Mouse (Mus musculus): ENCODE measurements around the gene Hexa. TPM values are rescaled to one million over a fixed set of nuclear protein-coding genes. Genes with fewer than 3 reads are reported as not detected.

Gene Hexa
- polyA plus RNA-seq, 1 experiment from 2014 or later, result 76.8 TPM

- Histone ChIP-seq H3K9me3 (no peaks in the 10 kb centered on the region), H3K4me1 (0 out of 2 replicates have a peak, but pooled peaks cover under 1% of the 10 kb centered on the region), H3K27me3 (no peaks in the 10 kb centered on the region), H3K36me3 (no peaks in the 10 kb centered on the region), H3K9ac (no peak overlapping the region), H3K27ac (no peak overlapping the region), H3K4me3 (no peak overlapping the region), H3K4me2 (replicated peaks) (no peak overlapping the region)
- WGBS, result 55% methylated on average over 4 of the region's 4 CpGs
- ATAC-seq (ENCODE audit: low FRiP score, low read depth), result no peak
Measured at GRCm38 (mm10) chr9:59533889-59534288, 5.5 kb upstream of the Hexa start.

GRCm38 (mm10) chr9:59537651-59538050 is 1.7 kb upstream of the Hexa start:
- Histone ChIP-seq H3K27me3 (no peaks in the 10 kb centered on the region), H3K4me3 (no peak overlapping the region), H3K27ac (no peak overlapping the region), H3K9me3 (no peaks in the 10 kb centered on the region), H3K4me2 (replicated peaks) (no peak overlapping the region), H3K9ac (no peak overlapping the region), H3K36me3 (no peaks in the 10 kb centered on the region), H3K4me1 (peaks cover 19% of the 10 kb centered on the region)
- WGBS, result 84% methylated on average over 3 of the region's 3 CpGs
- ATAC-seq (ENCODE audit: low FRiP score, low read depth), result no peak

DNA sequence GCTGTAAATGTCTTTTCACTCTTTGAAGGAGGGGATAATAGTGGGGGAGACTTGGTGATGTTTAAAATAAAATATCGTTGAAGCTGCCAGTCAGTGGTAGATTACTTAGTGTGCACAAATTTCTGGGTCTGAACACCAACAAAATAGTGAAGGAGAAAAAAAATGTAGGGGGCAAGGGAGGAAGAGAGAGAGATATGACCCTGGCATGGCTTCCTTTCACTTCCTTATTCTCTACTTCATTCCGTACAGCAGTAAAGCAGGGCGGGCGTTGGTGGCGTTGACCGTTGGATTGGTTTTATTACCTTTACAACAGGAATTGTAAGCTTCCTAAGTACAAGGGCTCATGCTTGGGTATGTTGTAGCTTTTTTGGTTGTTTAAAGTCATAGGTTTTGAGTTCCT is 2.3 kb downstream of the Hexa start:
- Histone ChIP-seq H3K4me2 (replicated peaks) (no peak overlapping the region), H3K27me3 (no peaks in the 10 kb centered on the region), H3K4me3 (no peak overlapping the region), H3K4me1 (peaks cover 19% of the 10 kb centered on the region), H3K9me3 (no peaks in the 10 kb centered on the region), H3K9ac (no peak overlapping the region), H3K36me3 (no peaks in the 10 kb centered on the region; the same call in 1 of the 2 replicates), H3K27ac (no peak overlapping the region)
- no peak for ATAC-seq (ENCODE audit: low FRiP score, low read depth)
- WGBS, result 87% methylated on average over 6 of the region's 6 CpGs

GRCm38 (mm10) chr9:59542766-59543324 is 3.5 kb downstream of the Hexa start:
- H3K36me3 ChIP-seq, result no peaks in the 10 kb centered on the region; the same call in 1 of the 2 replicates
- no peaks in the 10 kb centered on the region for H3K9me3 ChIP-seq
- no peak overlapping the region for H3K9ac ChIP-seq
- no peak overlapping the region for H3K4me3 ChIP-seq
- no peaks in the 10 kb centered on the region for H3K27me3 ChIP-seq
- no peak overlapping the region for H3K27ac ChIP-seq
- no peak for ATAC-seq (ENCODE audit: low FRiP score, low read depth)
- no peak overlapping the region for H3K4me2 ChIP-seq (replicated peaks)
- peaks cover 19% of the 10 kb centered on the region for H3K4me1 ChIP-seq

- Histone ChIP-seq H3K36me3 (peaks cover 6% of the 10 kb centered on the region), H3K9me3 (no peaks in the 10 kb centered on the region), H3K9ac (no peak overlapping the region), H3K4me3 (no peak overlapping the region), H3K4me1 (peaks cover 16% of the 10 kb centered on the region), H3K27me3 (no peaks in the 10 kb centered on the region), H3K4me2 (replicated peaks) (no peak overlapping the region), H3K27ac (no peak overlapping the region)
- WGBS, result 81% methylated on average over 5 of the region's 5 CpGs
- ATAC-seq (ENCODE audit: low FRiP score, low read depth), result no peak
Measured at GRCm38 (mm10) chr9:59544739-59545138, 5.4 kb downstream of the Hexa start.

- H3K4me1 ChIP-seq, result no peaks in the 10 kb centered on the region
- ATAC-seq (ENCODE audit: low FRiP score, low read depth), result no peak
- WGBS, result 96% methylated on average over 1 of the region's 1 CpGs
- no peaks in the 10 kb centered on the region for H3K9me3 ChIP-seq
- H3K4me2 ChIP-seq (replicated peaks), result no peak overlapping the region
- no peaks in the 10 kb centered on the region for H3K27me3 ChIP-seq
- H3K9ac ChIP-seq, result no peak overlapping the region
- peaks cover 6% of the 10 kb centered on the region for H3K36me3 ChIP-seq
- no peak overlapping the region for H3K27ac ChIP-seq
- no peak overlapping the region for H3K4me3 ChIP-seq
Measured at GRCm38 (mm10) chr9:59547869-59548268, 8.5 kb downstream of the Hexa start.

GRCm38 (mm10) chr9:59548961-59549487 is 9.7 kb downstream of the Hexa start:
- peaks cover 11% of the 10 kb centered on the region for H3K36me3 ChIP-seq
- H3K4me2 ChIP-seq (replicated peaks), result no peak overlapping the region
- H3K9ac ChIP-seq, result no peak overlapping the region
- no peaks in the 10 kb centered on the region for H3K9me3 ChIP-seq
- no peak overlapping the region for H3K4me3 ChIP-seq
- H3K27me3 ChIP-seq, result no peaks in the 10 kb centered on the region
- no peaks in the 10 kb centered on the region for H3K4me1 ChIP-seq
- H3K27ac ChIP-seq, result no peak overlapping the region
- no peak for ATAC-seq (ENCODE audit: low FRiP score, low read depth)
- WGBS, result 71% methylated on average over 2 of the region's 2 CpGs

GRCm38 (mm10) chr9:59550077-59550476 is 10.7 kb downstream of the Hexa start:
- Histone ChIP-seq H3K36me3 (peaks cover 21% of the 10 kb centered on the region), H3K4me2 (replicated peaks) (no peak overlapping the region), H3K4me1 (no peaks in the 10 kb centered on the region), H3K27ac (no peak overlapping the region), H3K27me3 (no peaks in the 10 kb centered on the region), H3K9me3 (no peaks in the 10 kb centered on the region), H3K9ac (no peak overlapping the region), H3K4me3 (no peak overlapping the region)
- 89% methylated on average over 4 of the region's 4 CpGs for WGBS
- no peak for ATAC-seq (ENCODE audit: low FRiP score, low read depth)

DNA sequence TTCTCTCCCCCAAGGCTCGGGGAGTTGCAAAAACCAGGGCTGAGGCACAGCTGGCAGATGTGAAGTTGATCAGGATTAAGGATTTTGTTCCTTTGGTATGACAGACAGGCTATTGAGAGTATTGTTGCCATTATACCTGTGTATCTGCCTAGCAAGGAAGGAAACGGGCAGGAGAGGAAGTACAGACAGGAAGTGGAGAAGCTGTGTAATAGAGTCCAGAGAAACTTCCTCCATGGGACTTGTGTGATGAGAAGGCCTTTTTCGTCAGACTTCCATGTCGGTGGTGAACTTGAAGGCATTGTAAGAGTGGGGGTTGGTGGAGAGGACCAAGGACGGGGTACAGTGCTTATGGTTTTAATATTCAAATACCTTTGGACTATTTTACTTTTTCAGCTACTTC is 11.7 kb downstream of the Hexa start:
- Histone ChIP-seq H3K4me2 (replicated peaks) (no peak overlapping the region), H3K27me3 (no peaks in the 10 kb centered on the region), H3K36me3 (peaks cover 28% of the 10 kb centered on the region), H3K9ac (no peak overlapping the region), H3K4me1 (no peaks in the 10 kb centered on the region), H3K4me3 (no peak overlapping the region), H3K27ac (no peak overlapping the region), H3K9me3 (no peaks in the 10 kb centered on the region)
- 83% methylated on average over 5 of the region's 5 CpGs for WGBS
- ATAC-seq (ENCODE audit: low FRiP score, low read depth), result no peak

DNA sequence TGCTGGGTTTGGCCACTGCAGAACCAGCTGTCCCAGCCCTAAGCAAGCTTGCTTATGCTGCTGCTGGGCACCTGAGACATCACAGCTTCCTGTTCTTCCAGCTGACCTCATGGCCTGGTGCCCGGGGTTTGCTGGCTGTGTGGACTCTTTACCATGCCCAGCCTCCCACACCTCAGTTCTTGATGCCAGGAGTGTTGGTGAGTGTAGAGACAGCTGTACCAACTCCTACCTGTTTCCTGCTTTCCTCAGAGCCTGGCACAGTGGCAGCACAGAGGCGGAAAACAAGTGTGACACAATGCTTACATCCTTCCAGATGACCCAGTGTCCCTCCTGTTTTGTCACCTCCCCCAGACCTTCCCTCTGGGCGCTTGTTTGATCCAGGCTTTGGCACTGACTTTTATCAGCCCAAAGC is 12.3 kb downstream of the Hexa start:
- Histone ChIP-seq H3K4me3 (no peak overlapping the region), H3K4me1 (no peaks in the 10 kb centered on the region), H3K9me3 (no peaks in the 10 kb centered on the region), H3K27me3 (no peaks in the 10 kb centered on the region), H3K4me2 (replicated peaks) (no peak overlapping the region), H3K36me3 (peaks cover 33% of the 10 kb centered on the region), H3K27ac (no peak overlapping the region), H3K9ac (no peak overlapping the region)
- WGBS, result 79% methylated on average over 3 of the region's 3 CpGs
- ATAC-seq (ENCODE audit: low FRiP score, low read depth), result no peak

- H3K4me3 ChIP-seq, result no peak overlapping the region
- no peaks in the 10 kb centered on the region for H3K4me1 ChIP-seq
- no peak overlapping the region for H3K4me2 ChIP-seq (replicated peaks)
- H3K9ac ChIP-seq, result no peak overlapping the region
- no peak for ATAC-seq (ENCODE audit: low FRiP score, low read depth)
- peaks cover 43% of the 10 kb centered on the region for H3K36me3 ChIP-seq
- no peaks in the 10 kb centered on the region for H3K27me3 ChIP-seq
- no peaks in the 10 kb centered on the region for H3K9me3 ChIP-seq
- H3K27ac ChIP-seq, result no peak overlapping the region
- WGBS, result 86% methylated on average over 5 of the region's 5 CpGs
Measured at GRCm38 (mm10) chr9:59552610-59553009, 13.3 kb downstream of the Hexa start.

DNA sequence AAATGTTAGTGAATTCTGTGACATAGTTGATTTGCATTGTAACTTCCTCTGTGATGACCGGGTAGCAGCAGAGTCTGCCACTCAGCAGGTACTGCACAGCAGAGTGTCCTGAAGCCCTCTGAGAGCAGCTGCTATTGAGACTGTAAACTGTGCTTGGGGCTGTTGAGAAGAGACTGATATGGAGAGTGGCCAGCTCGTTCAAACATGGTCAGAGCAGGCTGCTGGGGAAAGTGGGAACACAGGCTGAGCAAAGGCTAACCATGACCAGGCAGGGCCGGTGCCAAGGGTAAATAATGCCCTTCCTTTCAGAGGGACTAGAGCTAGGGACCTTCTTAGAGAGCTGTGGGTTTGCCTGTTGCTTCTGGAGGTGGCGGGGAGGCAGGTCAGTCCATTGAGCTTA is 14.4 kb downstream of the Hexa start:
- H3K9me3 ChIP-seq, result no peaks in the 10 kb centered on the region
- peaks cover 53% of the 10 kb centered on the region for H3K36me3 ChIP-seq
- H3K27ac ChIP-seq, result no peak overlapping the region
- H3K4me1 ChIP-seq, result no peaks in the 10 kb centered on the region
- ATAC-seq (ENCODE audit: low FRiP score, low read depth), result no peak
- no peak overlapping the region for H3K4me3 ChIP-seq
- H3K27me3 ChIP-seq, result no peaks in the 10 kb centered on the region
- no peak overlapping the region for H3K9ac ChIP-seq
- no peak overlapping the region for H3K4me2 ChIP-seq (replicated peaks)
- WGBS, result 86% methylated on average over 4 of the region's 4 CpGs

GRCm38 (mm10) chr9:59565600-59565999 is 26.3 kb downstream of the Hexa start:
- peaks cover 45% of the 10 kb centered on the region for H3K36me3 ChIP-seq
- H3K4me1 ChIP-seq, result no peaks in the 10 kb centered on the region
- no peaks in the 10 kb centered on the region for H3K9me3 ChIP-seq
- H3K27me3 ChIP-seq, result no peaks in the 10 kb centered on the region
- H3K27ac ChIP-seq, result no peak overlapping the region
- H3K9ac ChIP-seq, result no peak overlapping the region
- no peak for ATAC-seq (ENCODE audit: low FRiP score, low read depth)
- no peak overlapping the region for H3K4me3 ChIP-seq
- 24% methylated on average over 4 of the region's 4 CpGs for WGBS
- no peak overlapping the region for H3K4me2 ChIP-seq (replicated peaks)

All from limb, embryonic 13.5 days (tissue).